Mouse (Mus musculus): ENCODE measurements at regions not wholly inside any gene's neighbourhood (a gene's known extent, or its start where the extent isn't known, plus 50 kb on each side); places are given as distances from the start of the nearest gene placed in this dataset.
A peak's percentile ranks its signal among the peaks of the same experiment; 100 is the strongest.
"Not testable (repeated sequence)": the region's sequence is repeated elsewhere in the genome, so short reads cannot be mapped to it uniquely, and the experiment has no call there.

GRCm38 (mm10) chr3:16130385-16130784 lies 124.1 kb upstream of the Gm5150 start:
- H3K4me3 ChIP-seq = no peak overlapping the region
- no peak for TF ChIP-seq CTCF (IDR thresholded peaks at IDR 0.05)
- no peak overlapping the region for H3K27ac ChIP-seq
- DNase-seq = no peak
- intact Hi-C loops (cut with DNase I) = no loop called here

- DNase-seq; H3K27ac ChIP-seq; intact Hi-C loops (cut with DNase I); H3K4me3 ChIP-seq: not testable (repeated sequence)
These were observed 119.2 kb upstream of the Gm5150 start for GRCm38 (mm10) chr3:16125346-16125915.

- intact Hi-C loops (cut with DNase I) = no loop called here
- DNase-seq = no peak
- no peak for TF ChIP-seq CTCF (IDR thresholded peaks at IDR 0.05)
These were observed 109.7 kb upstream of the Gm5150 start for GRCm38 (mm10) chr3:16115944-16116343.

GRCm38 (mm10) chr3:16107492-16107891 lies 101.3 kb upstream of the Gm5150 start:
- no peak for DNase-seq
- TF ChIP-seq CTCF (IDR thresholded peaks at IDR 0.05) = no peak
- Histone ChIP-seq H3K27ac (no peak overlapping the region), H3K4me3 (no peak overlapping the region)
- intact Hi-C loops (cut with DNase I) = no loop called here

More at GRCm38 (mm10) chr3:16115944-16116343, 109.7 kb upstream of the Gm5150 start:
- H3K4me3 ChIP-seq = no peak overlapping the region
- H3K27ac ChIP-seq = no peak overlapping the region

- no peak overlapping the region for H3K4me3 ChIP-seq
- TF ChIP-seq CTCF (IDR thresholded peaks at IDR 0.05) = no peak
- intact Hi-C loops (cut with DNase I) = no loop called here
- no peak for DNase-seq
- no peak overlapping the region for H3K27ac ChIP-seq
These were observed 98.8 kb upstream of the Gm5150 start for GRCm38 (mm10) chr3:16105080-16105479.

- Histone ChIP-seq H3K27ac (no peak overlapping the region), H3K4me3 (no peak overlapping the region)
- no peak for TF ChIP-seq CTCF (IDR thresholded peaks at IDR 0.05)
- intact Hi-C loops (cut with DNase I) = no loop called here
- no peak for DNase-seq
These were observed 96.9 kb upstream of the Gm5150 start for GRCm38 (mm10) chr3:16103180-16103579.

GRCm38 (mm10) chr3:16086550-16086949 lies 80.3 kb upstream of the Gm5150 start:
- Histone ChIP-seq H3K27ac (no peak overlapping the region), H3K4me3 (no peak overlapping the region)
- intact Hi-C loops (cut with DNase I) = no loop called here
- TF ChIP-seq CTCF (IDR thresholded peaks at IDR 0.05) = peak; percentile 25; the same call in 1 of the 2 replicates
- DNase-seq = no peak

GRCm38 (mm10) chr3:16085288-16085687 lies 79.1 kb upstream of the Gm5150 start:
- H3K4me3 ChIP-seq = no peak overlapping the region
- no peak for DNase-seq
- H3K27ac ChIP-seq = no peak overlapping the region
- intact Hi-C loops (cut with DNase I) = no loop called here
- TF ChIP-seq CTCF (IDR thresholded peaks at IDR 0.05) = no peak

- no peak for TF ChIP-seq CTCF (IDR thresholded peaks at IDR 0.05)
- DNase-seq = no peak
- no peak overlapping the region for H3K27ac ChIP-seq
- intact Hi-C loops (cut with DNase I) = no loop called here
- no peak overlapping the region for H3K4me3 ChIP-seq
These were observed 72.9 kb upstream of the Gm5150 start for GRCm38 (mm10) chr3:16079178-16079577.

- intact Hi-C loops (cut with DNase I) = no loop called here
- no peak for DNase-seq
- no peak overlapping the region for H3K4me3 ChIP-seq
- TF ChIP-seq CTCF (IDR thresholded peaks at IDR 0.05) = no peak
- H3K27ac ChIP-seq = no peak overlapping the region
These were observed 65.7 kb upstream of the Gm5150 start for GRCm38 (mm10) chr3:16071906-16072305.

GRCm38 (mm10) chr3:16070963-16071362 lies 64.7 kb upstream of the Gm5150 start:
- TF ChIP-seq CTCF (IDR thresholded peaks at IDR 0.05) = no peak
- no peak for DNase-seq
- intact Hi-C loops (cut with DNase I) = no loop called here
- H3K4me3 ChIP-seq = no peak overlapping the region
- H3K27ac ChIP-seq = no peak overlapping the region

- intact Hi-C loops (cut with DNase I); H3K27ac ChIP-seq; H3K4me3 ChIP-seq: not testable (repeated sequence)
These were observed 51.5 kb upstream of the Gm5150 start for GRCm38 (mm10) chr3:16057709-16058108.

More at GRCm38 (mm10) chr3:16057709-16058108, 51.5 kb upstream of the Gm5150 start:
- DNase-seq = not testable (repeated sequence)

All from gastrocnemius, adult 2 months (tissue).